Mouse (Mus musculus): ENCODE data around the gene Idh3b.

DNA sequence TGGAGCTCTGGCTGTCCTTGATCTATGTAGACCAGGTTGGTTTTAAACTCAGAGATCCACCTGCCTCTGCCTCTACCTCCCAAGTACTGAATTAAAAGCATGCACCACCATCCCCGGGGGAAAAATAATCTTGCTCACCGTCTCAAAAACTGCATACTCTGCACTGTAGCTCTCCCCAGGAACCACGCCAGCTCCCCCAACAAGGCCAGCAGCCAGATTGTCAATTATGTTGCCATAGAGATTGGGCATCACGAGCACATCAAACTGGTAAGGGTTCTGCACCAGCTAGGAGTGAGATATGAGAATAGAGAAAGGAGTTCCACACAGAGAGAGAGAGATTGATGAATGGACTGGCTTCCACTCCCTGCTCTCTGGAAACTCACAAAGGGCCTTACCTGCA is 3.5 kb downstream of the Idh3b start:
- TF ChIP-seq CTCF (IDR thresholded peaks at IDR 0.05; ENCODE audit: low read depth) (no peak), EP300 (IDR thresholded peaks at IDR 0.05; ENCODE audit: low read depth) (no peak)

Data from liver, postnatal 0 days (tissue).